Mouse (Mus musculus): Measurements from ENCODE around the gene Cyp4a30b.

GRCm38 (mm10) chr4:115496001-115496400 lies 43.6 kb downstream of the Cyp4a30b start, which contains the start of gene Cyp4a14:
- no peak for TF ChIP-seq CTCF (IDR thresholded peaks at IDR 0.05; ENCODE audit: low read depth)
- no peak for TF ChIP-seq EP300 (IDR thresholded peaks at IDR 0.05; ENCODE audit: low read depth)
